Mouse (Mus musculus): ENCODE measurements around the gene Psen2. TPM values are rescaled to one million over a fixed set of nuclear protein-coding genes. Genes with fewer than 3 reads are reported as not detected.

The Psen2 gene
- polyA plus RNA-seq, 1 experiment from 2014 or later: 20.8 TPM

DNA sequence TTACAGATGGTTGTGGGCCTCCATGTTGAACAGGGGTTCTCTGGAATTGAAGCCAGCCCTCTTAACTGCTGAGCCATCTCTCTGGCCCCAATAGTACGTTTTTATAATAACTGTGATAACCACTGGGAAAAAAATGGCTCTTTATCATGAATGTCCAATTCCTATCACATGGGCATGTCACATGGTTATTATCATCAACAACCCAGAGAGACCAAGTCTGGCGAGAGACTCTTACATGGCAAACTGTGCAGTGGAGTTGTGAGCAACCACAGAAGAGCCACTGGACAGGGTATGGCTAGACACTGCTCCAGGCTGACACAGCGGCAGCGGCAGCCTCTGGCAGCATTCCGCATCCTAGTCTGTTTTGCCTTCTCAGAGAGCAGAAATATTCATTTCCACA lies 8.9 kb downstream of the Psen2 start:
- H3K4me3 ChIP-seq (replicated peaks; ENCODE audit: low read depth, low read length): no peak overlapping the region
- H3K36me3 ChIP-seq (ENCODE audit: insufficient read depth, low read length): no peaks in the 10 kb centered on the region
- no peak overlapping the region for H3K4me2 ChIP-seq (ENCODE audit: low read length)
- H3K9ac ChIP-seq (ENCODE audit: low read depth, low read length): no peak overlapping the region
- H3K27ac ChIP-seq: no peak overlapping the region
- no peaks in the 10 kb centered on the region for H3K27me3 ChIP-seq (ENCODE audit: insufficient read depth, low read length)
- TF ChIP-seq CTCF (IDR thresholded peaks at IDR 0.05; ENCODE audit: low read depth): no peak
- H3K4me1 ChIP-seq (replicated peaks; ENCODE audit: insufficient read depth, low read length): peaks cover 21% of the 10 kb centered on the region
- WGBS: 91% methylated on average over 5 of the region's 5 CpGs
- ATAC-seq (replicated peaks; ENCODE audit: low FRiP score, low read depth): no peak
- DNase-seq (ENCODE audit: low spot score): no peak
- H3K9me3 ChIP-seq (replicated peaks; ENCODE audit: low read length): no peaks in the 10 kb centered on the region

- DNase-seq (ENCODE audit: low spot score) (no peak), ATAC-seq (replicated peaks; ENCODE audit: low FRiP score, low read depth) (no peak)
- Histone ChIP-seq H3K9me3 (replicated peaks; ENCODE audit: low read length) (no peaks in the 10 kb centered on the region), H3K4me2 (ENCODE audit: low read length) (no peak overlapping the region), H3K9ac (ENCODE audit: low read depth, low read length) (no peak overlapping the region), H3K27me3 (ENCODE audit: insufficient read depth, low read length) (no peaks in the 10 kb centered on the region), H3K4me1 (replicated peaks; ENCODE audit: insufficient read depth, low read length) (peaks cover 21% of the 10 kb centered on the region), H3K4me3 (replicated peaks; ENCODE audit: low read depth, low read length) (no peak overlapping the region), H3K27ac (no peak overlapping the region), H3K36me3 (ENCODE audit: insufficient read depth, low read length) (no peaks in the 10 kb centered on the region)
- WGBS: 79% methylated on average over 11 of the region's 11 CpGs
- no peak for TF ChIP-seq CTCF (IDR thresholded peaks at IDR 0.05; ENCODE audit: low read depth)
Measured at GRCm38 (mm10) chr1:180252656-180253190, 10.5 kb downstream of the Psen2 start.

DNA sequence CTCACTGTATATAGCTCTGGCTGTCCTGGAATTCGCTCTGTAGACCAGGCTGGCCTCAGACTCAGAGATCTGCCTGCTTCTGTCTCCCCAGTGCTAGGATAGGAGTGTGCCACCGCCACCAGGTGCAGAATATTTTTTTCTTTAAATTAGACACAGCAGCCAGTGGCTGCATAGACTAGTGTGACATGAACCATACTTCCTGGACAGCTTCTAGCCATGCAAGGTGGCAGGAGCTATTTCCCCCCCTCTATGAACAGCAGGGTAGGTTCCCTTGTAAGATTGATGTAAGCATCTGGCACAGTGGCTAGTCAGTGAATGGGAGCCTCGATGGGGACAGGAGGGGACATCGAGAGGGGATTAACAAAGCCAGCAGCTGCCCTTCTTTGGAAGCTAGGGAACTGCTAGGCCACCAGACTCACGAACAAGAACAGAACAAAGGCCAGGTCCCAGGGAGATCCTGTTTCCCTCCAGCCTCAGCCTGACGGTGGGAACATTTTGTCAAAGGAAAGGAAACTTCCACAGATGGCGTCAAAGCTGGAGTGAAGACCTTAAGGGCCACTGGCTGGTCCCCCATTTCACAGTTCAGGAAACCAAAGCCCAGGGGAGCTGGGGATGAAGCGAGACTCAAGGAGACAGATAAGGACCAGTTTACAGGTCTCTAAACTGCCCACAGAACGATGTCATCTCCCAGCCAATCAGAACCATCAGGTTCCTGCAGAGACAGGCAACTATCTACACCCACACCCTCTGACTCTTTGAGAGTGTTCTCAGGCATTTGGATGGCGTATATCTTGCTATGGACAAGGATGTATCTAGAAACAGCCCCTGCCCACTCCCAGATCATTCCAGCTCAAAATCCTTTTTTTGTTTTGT lies 11.8 kb downstream of the Psen2 start:
- ATAC-seq (replicated peaks; ENCODE audit: low FRiP score, low read depth) (no peak), DNase-seq (ENCODE audit: low spot score) (no peak)
- no peak overlapping the region for H3K9ac ChIP-seq (ENCODE audit: low read depth, low read length)
- H3K36me3 ChIP-seq (ENCODE audit: insufficient read depth, low read length): 0 out of 2 replicates have a peak, but pooled peaks cover under 1% of the 10 kb centered on the region
- H3K9me3 ChIP-seq (replicated peaks; ENCODE audit: low read length): no peaks in the 10 kb centered on the region
- H3K4me3 ChIP-seq (replicated peaks; ENCODE audit: low read depth, low read length): no peak overlapping the region
- WGBS: 68% methylated on average over 10 of the region's 10 CpGs
- no peaks in the 10 kb centered on the region for H3K27me3 ChIP-seq (ENCODE audit: insufficient read depth, low read length)
- no peak overlapping the region for H3K27ac ChIP-seq
- no peak overlapping the region for H3K4me2 ChIP-seq (ENCODE audit: low read length)
- H3K4me1 ChIP-seq (replicated peaks; ENCODE audit: insufficient read depth, low read length): peaks cover 21% of the 10 kb centered on the region
- TF ChIP-seq CTCF (IDR thresholded peaks at IDR 0.05; ENCODE audit: low read depth): no peak

GRCm38 (mm10) chr1:180250441-180250830 lies 12.8 kb downstream of the Psen2 start:
- H3K9ac ChIP-seq (ENCODE audit: low read depth, low read length): 0 out of 2 replicates have a peak overlapping the region, but pooled peaks have one; percentile 18
- H3K27me3 ChIP-seq (ENCODE audit: insufficient read depth, low read length): no peaks in the 10 kb centered on the region
- H3K4me2 ChIP-seq (ENCODE audit: low read length): peak overlapping the region; percentile 29
- H3K36me3 ChIP-seq (ENCODE audit: insufficient read depth, low read length): peaks cover 5% of the 10 kb centered on the region; the same call in 1 of the 2 replicates
- H3K4me3 ChIP-seq (replicated peaks; ENCODE audit: low read depth, low read length): no peak overlapping the region
- H3K4me1 ChIP-seq (replicated peaks; ENCODE audit: insufficient read depth, low read length): peaks cover 18% of the 10 kb centered on the region
- DNase-seq (ENCODE audit: low spot score): no peak
- no peak for ATAC-seq (replicated peaks; ENCODE audit: low FRiP score, low read depth)
- H3K9me3 ChIP-seq (replicated peaks; ENCODE audit: low read length): no peaks in the 10 kb centered on the region
- WGBS: 66% methylated on average over 8 of the region's 8 CpGs
- no peak for TF ChIP-seq CTCF (IDR thresholded peaks at IDR 0.05; ENCODE audit: low read depth)
- peak overlapping the region; percentile 71; the same call in 1 of the 2 replicates for H3K27ac ChIP-seq

DNA sequence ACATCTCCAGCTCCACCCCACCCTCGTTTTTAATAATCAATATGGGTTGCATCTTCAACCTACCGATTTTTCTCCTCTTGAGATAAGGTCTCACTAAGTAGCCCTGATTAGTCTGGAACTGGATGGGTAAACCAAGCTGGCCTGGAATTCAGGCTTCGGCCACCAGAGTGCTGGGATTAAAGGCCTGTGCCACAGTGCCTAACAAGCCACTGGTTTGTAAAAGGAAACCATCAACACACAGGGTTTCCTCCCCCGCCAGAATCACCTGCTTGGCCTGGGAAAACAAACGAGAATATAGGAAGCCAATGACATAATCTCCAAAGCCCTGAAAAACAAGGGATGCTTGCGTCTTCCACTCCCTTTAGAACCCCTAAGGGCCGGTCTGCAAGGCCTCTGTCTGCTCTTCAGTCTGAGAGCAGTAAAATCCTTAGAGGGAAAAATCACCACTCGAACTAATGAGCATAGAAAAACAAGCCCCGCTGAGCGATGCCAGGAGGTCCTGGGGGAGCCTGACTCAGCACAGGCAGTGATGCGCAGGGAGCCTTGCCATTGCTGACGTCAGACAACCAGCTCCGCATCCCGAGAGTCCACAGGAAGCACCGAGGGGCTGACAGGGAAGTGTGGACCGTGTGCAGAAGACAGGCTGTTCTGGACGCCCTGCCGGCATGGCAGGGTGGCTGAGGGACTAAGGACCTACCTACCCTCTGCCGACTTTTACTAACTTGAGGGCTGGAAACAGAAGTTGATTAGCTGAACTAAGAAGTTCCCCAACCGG lies 13.4 kb downstream of the Psen2 start:
- H3K4me3 ChIP-seq (replicated peaks; ENCODE audit: low read depth, low read length): no peak overlapping the region
- DNase-seq (ENCODE audit: low spot score): peak; percentile 80

More for the DNA sequence above, 13.4 kb downstream of the Psen2 start:
- 0 out of 2 replicates have a peak, but pooled peaks have one; percentile 21 for TF ChIP-seq CTCF (IDR thresholded peaks at IDR 0.05; ENCODE audit: low read depth)
- Histone ChIP-seq H3K9me3 (replicated peaks; ENCODE audit: low read length) (no peaks in the 10 kb centered on the region), H3K27me3 (ENCODE audit: insufficient read depth, low read length) (no peaks in the 10 kb centered on the region), H3K36me3 (ENCODE audit: insufficient read depth, low read length) (peaks cover 6% of the 10 kb centered on the region; the same call in 1 of the 2 replicates), H3K4me2 (ENCODE audit: low read length) (peak overlapping the region; percentile 29), H3K27ac (peak overlapping the region; percentile 71; the same call in 1 of the 2 replicates), H3K9ac (ENCODE audit: low read depth, low read length) (0 out of 2 replicates have a peak overlapping the region, but pooled peaks have one; percentile 18), H3K4me1 (replicated peaks; ENCODE audit: insufficient read depth, low read length) (peaks cover 12% of the 10 kb centered on the region; the same call in 1 of the 2 replicates)
- peak; percentile 81 for ATAC-seq (replicated peaks; ENCODE audit: low FRiP score, low read depth)
- 13% methylated on average over 20 of the region's 20 CpGs for WGBS

Measured in kidney, postnatal 0 days (tissue).